Mouse (Mus musculus): Measurements from ENCODE around the gene Mfsd4b1. TPM values are rescaled to one million over a fixed set of nuclear protein-coding genes. Genes with fewer than 3 reads are reported as not detected.

Mfsd4b1 gene
- polyA plus RNA-seq (2015; fragmentation: Nextera tagmentation; extraction: Ambion mirVana): 9.0 and 12.0 TPM in 2 replicates

DNA sequence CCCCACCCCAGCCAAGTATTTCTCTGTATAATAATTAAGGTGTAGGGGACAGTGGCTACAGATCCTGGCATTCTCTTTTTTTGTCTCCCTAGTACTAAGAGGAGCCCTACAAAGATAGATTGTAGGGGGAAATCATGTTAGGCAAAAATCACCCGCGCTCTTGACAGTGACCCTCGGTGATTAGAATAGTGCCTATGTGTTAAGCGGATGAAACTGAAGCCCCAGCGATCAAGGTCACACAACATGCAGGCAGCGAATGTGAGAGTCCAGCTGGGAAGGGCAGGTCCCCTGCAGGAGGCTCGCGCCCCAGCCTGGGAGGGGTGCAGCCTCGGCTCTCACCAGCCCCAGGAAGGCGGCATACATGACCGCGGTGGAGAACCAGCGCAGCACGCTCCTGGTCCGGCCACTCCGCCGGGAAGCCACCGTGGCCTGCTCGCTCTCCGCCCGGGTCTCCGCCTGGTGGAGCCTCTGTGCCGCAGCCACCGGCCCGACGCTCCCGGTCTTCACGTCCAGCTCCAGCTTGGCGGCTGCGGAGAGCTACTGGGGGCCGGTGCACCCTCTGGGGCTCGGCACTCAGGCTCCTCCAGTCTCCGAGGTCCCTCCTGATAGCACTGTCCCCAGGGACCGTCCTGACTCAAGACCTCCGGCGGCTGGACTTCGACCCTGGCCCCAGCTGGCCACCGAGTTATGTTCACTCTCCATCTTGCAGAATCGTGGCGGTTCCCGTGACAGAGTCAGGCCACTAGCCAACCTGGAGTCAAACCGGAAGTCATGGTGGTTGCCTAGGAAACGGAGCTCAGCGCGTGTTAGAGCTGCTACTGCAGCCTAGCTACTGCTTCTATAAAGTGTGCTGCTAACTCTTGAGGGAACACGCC is at the start of gene Mfsd4b1:
TSS of gene Mfsd4b1 (minus strand) at position 715 of the 875 bp plus-strand sequence.
- peak within 1 kb of the TSS; percentile 90 for H3K4me2 ChIP-seq (replicated peaks; ENCODE audit: low read depth, low read length)
- H3K27me3 ChIP-seq (ENCODE audit: insufficient read depth, low read length): no peaks in the 10 kb centered on the region
- under 1% methylated on average over 46 of the region's 46 CpGs for WGBS
- peaks cover 7% of the 10 kb centered on the region; the same call in 1 of the 2 replicates for H3K9me3 ChIP-seq (ENCODE audit: low read length)
- peak within 1 kb of the TSS; percentile 82 for H3K27ac ChIP-seq (ENCODE audit: low read length)
- H3K4me1 ChIP-seq (ENCODE audit: insufficient read depth, low read length): peaks cover 7% of the 10 kb centered on the region
- H3K36me3 ChIP-seq (ENCODE audit: insufficient read depth, low read length): no peaks in the 10 kb centered on the region
- ATAC-seq (ENCODE audit: low FRiP score, low TSS enrichment): peak; percentile 97
- H3K4me3 ChIP-seq (ENCODE audit: low read length): peak within 1 kb of the TSS; percentile 67
- peak within 1 kb of the TSS; percentile 67 for H3K9ac ChIP-seq (replicated peaks; ENCODE audit: low read length)

DNA sequence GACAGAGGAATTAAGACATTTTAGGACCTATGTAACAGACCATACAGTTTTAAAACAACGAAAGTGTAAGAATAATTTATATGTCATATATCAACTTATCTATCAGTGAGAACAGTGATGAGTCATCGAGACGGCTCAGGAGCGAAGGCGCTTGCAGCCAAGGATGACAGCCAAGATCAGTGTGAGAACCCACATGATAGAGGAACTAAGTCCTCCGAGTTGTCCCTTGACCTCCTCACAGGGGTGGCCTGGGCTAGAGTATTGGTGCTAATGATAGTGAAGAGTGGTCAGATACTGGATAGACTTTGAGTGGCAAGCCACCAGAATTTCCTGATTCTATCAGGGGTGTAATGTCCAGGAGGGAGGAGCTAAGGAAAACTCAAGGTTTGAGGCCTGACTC is 48.5 kb upstream of the Mfsd4b1 start:
- no peaks in the 10 kb centered on the region for H3K36me3 ChIP-seq (ENCODE audit: insufficient read depth, low read length)
- H3K9ac ChIP-seq (replicated peaks; ENCODE audit: low read length): no peak overlapping the region
- H3K4me1 ChIP-seq (ENCODE audit: insufficient read depth, low read length): peaks cover 2% of the 10 kb centered on the region; the same call in 1 of the 2 replicates
- H3K27me3 ChIP-seq (ENCODE audit: insufficient read depth, low read length): no peaks in the 10 kb centered on the region
- no peak overlapping the region for H3K27ac ChIP-seq (ENCODE audit: low read length)
- no peak overlapping the region for H3K4me2 ChIP-seq (replicated peaks; ENCODE audit: low read depth, low read length)
- no peak overlapping the region for H3K4me3 ChIP-seq (ENCODE audit: low read length)
- H3K9me3 ChIP-seq (ENCODE audit: low read length): no peaks in the 10 kb centered on the region
- 85% methylated on average over 6 of the region's 6 CpGs for WGBS
- ATAC-seq (ENCODE audit: low FRiP score, low TSS enrichment): no peak

DNA sequence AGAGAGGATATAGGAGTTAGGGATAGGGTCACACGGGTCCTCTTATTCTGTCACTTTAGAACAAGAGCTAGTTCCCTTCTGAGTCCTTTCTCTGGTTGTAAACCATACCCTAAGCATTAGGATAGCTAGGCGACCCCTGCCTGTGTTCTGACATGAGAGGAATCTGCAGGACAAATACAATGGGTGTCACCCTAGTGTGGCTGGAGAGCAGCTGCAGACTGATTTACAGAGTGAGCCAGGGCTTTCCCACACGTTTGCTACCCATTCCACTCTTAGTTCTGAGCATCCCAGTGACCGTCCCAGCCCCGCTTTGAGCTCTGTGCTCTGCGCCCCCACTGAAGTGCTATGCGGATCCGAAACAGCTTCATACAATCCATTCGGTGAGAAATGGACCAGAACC is 45.6 kb upstream of the Mfsd4b1 start:
- Histone ChIP-seq H3K27ac (ENCODE audit: low read length) (no peak overlapping the region), H3K36me3 (ENCODE audit: insufficient read depth, low read length) (no peaks in the 10 kb centered on the region), H3K27me3 (ENCODE audit: insufficient read depth, low read length) (no peaks in the 10 kb centered on the region), H3K4me2 (replicated peaks; ENCODE audit: low read depth, low read length) (no peak overlapping the region), H3K9me3 (ENCODE audit: low read length) (no peaks in the 10 kb centered on the region), H3K9ac (replicated peaks; ENCODE audit: low read length) (no peak overlapping the region), H3K4me1 (ENCODE audit: insufficient read depth, low read length) (peaks cover 9% of the 10 kb centered on the region), H3K4me3 (ENCODE audit: low read length) (no peak overlapping the region)
- no peak for ATAC-seq (ENCODE audit: low FRiP score, low TSS enrichment)
- WGBS: 60% methylated on average over 9 of the region's 9 CpGs

DNA sequence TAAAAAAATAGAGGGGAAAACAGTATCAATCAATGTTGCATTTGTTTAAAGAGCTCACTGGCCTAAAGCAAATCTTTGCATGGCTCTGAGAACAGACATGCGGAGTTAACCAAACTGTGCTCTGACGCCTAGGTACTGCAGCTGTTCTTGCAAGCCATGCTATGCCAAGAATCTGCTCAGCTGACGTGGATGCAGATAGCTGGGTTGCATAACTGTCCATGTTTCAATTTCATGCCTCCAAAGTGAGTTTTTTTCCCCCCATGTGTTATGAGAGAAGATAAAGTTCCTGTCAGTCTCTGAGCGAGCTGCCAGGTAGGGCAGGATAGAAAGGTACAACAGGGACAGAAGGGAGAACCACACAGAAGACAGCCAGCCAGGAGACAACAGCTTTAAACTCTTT is 44.2 kb upstream of the Mfsd4b1 start:
- Histone ChIP-seq H3K4me1 (ENCODE audit: insufficient read depth, low read length) (peaks cover 11% of the 10 kb centered on the region), H3K4me2 (replicated peaks; ENCODE audit: low read depth, low read length) (no peak overlapping the region), H3K36me3 (ENCODE audit: insufficient read depth, low read length) (no peaks in the 10 kb centered on the region), H3K27ac (ENCODE audit: low read length) (no peak overlapping the region), H3K9ac (replicated peaks; ENCODE audit: low read length) (no peak overlapping the region), H3K9me3 (ENCODE audit: low read length) (no peaks in the 10 kb centered on the region), H3K4me3 (ENCODE audit: low read length) (no peak overlapping the region), H3K27me3 (ENCODE audit: insufficient read depth, low read length) (no peaks in the 10 kb centered on the region)
- ATAC-seq (ENCODE audit: low FRiP score, low TSS enrichment): no peak
- 51% methylated on average over 4 of the region's 4 CpGs for WGBS

DNA sequence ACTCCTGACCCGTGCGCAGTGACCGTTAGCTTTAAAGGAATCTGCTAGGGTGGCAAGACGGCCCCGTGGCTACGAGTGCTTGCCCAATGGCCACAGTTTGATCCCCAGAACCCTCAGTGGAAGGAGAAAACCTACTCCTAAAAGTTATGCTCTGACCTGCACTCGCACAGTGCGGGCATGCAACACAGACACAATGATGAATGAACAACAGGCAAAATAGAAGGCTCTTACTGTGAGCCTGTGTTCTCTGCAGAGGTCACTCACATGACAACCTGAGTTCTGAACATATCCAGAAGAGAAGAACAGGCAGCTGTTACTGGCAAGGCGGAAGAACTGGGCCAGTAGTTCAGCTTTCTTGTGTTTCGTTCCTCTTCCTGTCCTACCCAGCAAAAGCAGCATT is 43.5 kb upstream of the Mfsd4b1 start:
- no peak overlapping the region for H3K27ac ChIP-seq (ENCODE audit: low read length)
- no peak overlapping the region for H3K9ac ChIP-seq (replicated peaks; ENCODE audit: low read length)
- no peak overlapping the region for H3K4me2 ChIP-seq (replicated peaks; ENCODE audit: low read depth, low read length)
- no peaks in the 10 kb centered on the region for H3K27me3 ChIP-seq (ENCODE audit: insufficient read depth, low read length)
- 0 out of 2 replicates have a peak, but pooled peaks have one; percentile 23 for ATAC-seq (ENCODE audit: low FRiP score, low TSS enrichment)
- peaks cover 16% of the 10 kb centered on the region for H3K4me1 ChIP-seq (ENCODE audit: insufficient read depth, low read length)
- H3K36me3 ChIP-seq (ENCODE audit: insufficient read depth, low read length): no peaks in the 10 kb centered on the region
- no peaks in the 10 kb centered on the region for H3K9me3 ChIP-seq (ENCODE audit: low read length)
- H3K4me3 ChIP-seq (ENCODE audit: low read length): no peak overlapping the region
- 69% methylated on average over 10 of the region's 10 CpGs for WGBS

GRCm38 (mm10) chr10:40067529-40067928 is 42.5 kb upstream of the Mfsd4b1 start:
- Histone ChIP-seq H3K27me3 (ENCODE audit: insufficient read depth, low read length) (no peaks in the 10 kb centered on the region), H3K4me2 (replicated peaks; ENCODE audit: low read depth, low read length) (no peak overlapping the region), H3K27ac (ENCODE audit: low read length) (no peak overlapping the region), H3K9ac (replicated peaks; ENCODE audit: low read length) (no peak overlapping the region), H3K36me3 (ENCODE audit: insufficient read depth, low read length) (no peaks in the 10 kb centered on the region), H3K4me1 (ENCODE audit: insufficient read depth, low read length) (peaks cover 16% of the 10 kb centered on the region), H3K4me3 (ENCODE audit: low read length) (no peak overlapping the region), H3K9me3 (ENCODE audit: low read length) (no peaks in the 10 kb centered on the region)
- 57% methylated on average over 1 of the region's 1 CpGs for WGBS
- ATAC-seq (ENCODE audit: low FRiP score, low TSS enrichment): no peak

GRCm38 (mm10) chr10:40067071-40067470 is 42.0 kb upstream of the Mfsd4b1 start:
- peaks cover 19% of the 10 kb centered on the region for H3K4me1 ChIP-seq (ENCODE audit: insufficient read depth, low read length)
- no peak overlapping the region for H3K27ac ChIP-seq (ENCODE audit: low read length)
- WGBS: 63% methylated on average over 1 of the region's 1 CpGs
- no peak overlapping the region for H3K9ac ChIP-seq (replicated peaks; ENCODE audit: low read length)
- no peak for ATAC-seq (ENCODE audit: low FRiP score, low TSS enrichment)
- no peaks in the 10 kb centered on the region for H3K36me3 ChIP-seq (ENCODE audit: insufficient read depth, low read length)
- no peak overlapping the region for H3K4me2 ChIP-seq (replicated peaks; ENCODE audit: low read depth, low read length)
- H3K4me3 ChIP-seq (ENCODE audit: low read length): no peak overlapping the region
- H3K27me3 ChIP-seq (ENCODE audit: insufficient read depth, low read length): no peaks in the 10 kb centered on the region
- H3K9me3 ChIP-seq (ENCODE audit: low read length): no peaks in the 10 kb centered on the region

- Histone ChIP-seq H3K9me3 (ENCODE audit: low read length) (no peaks in the 10 kb centered on the region), H3K4me3 (ENCODE audit: low read length) (no peak overlapping the region), H3K4me1 (ENCODE audit: insufficient read depth, low read length) (peaks cover 31% of the 10 kb centered on the region), H3K9ac (replicated peaks; ENCODE audit: low read length) (no peak overlapping the region), H3K36me3 (ENCODE audit: insufficient read depth, low read length) (no peaks in the 10 kb centered on the region), H3K27ac (ENCODE audit: low read length) (no peak overlapping the region), H3K27me3 (ENCODE audit: insufficient read depth, low read length) (no peaks in the 10 kb centered on the region), H3K4me2 (replicated peaks; ENCODE audit: low read depth, low read length) (no peak overlapping the region)
- no peak for ATAC-seq (ENCODE audit: low FRiP score, low TSS enrichment)
- WGBS: 63% methylated on average over 3 of the region's 3 CpGs
These were observed 40.3 kb upstream of the Mfsd4b1 start for GRCm38 (mm10) chr10:40065357-40065756.

- 26% methylated on average over 5 of the region's 5 CpGs for WGBS
- peak overlapping the region; percentile 20 for H3K4me2 ChIP-seq (replicated peaks; ENCODE audit: low read depth, low read length)
These were observed 38.3 kb upstream of the Mfsd4b1 start for GRCm38 (mm10) chr10:40063291-40063890.

DNA sequence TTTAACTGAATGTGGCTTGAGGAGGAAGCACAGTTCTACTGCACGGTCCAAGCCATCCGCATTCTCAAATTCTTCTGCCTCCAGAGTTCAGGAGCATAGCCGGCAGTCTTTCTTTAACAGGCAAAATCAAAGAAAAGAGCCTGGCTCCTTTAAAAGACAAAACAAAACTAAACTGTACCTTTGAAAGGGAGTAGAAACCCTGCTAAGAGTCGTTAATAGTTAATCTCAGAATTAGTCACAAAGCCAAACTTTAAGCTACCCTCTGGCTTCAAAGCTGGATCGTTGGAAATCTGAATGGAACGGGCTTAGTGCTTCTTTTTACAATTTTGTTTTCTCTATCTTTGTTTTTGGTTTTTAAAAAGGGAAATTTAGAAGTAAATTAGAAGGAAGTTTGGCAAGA is 37.7 kb upstream of the Mfsd4b1 start:
- WGBS: 49% methylated on average over 6 of the region's 6 CpGs
- peaks cover 29% of the 10 kb centered on the region for H3K4me1 ChIP-seq (ENCODE audit: insufficient read depth, low read length)
- H3K4me2 ChIP-seq (replicated peaks; ENCODE audit: low read depth, low read length): peak overlapping the region; percentile 20
- no peak overlapping the region for H3K9ac ChIP-seq (replicated peaks; ENCODE audit: low read length)
- no peaks in the 10 kb centered on the region for H3K9me3 ChIP-seq (ENCODE audit: low read length)
- H3K27ac ChIP-seq (ENCODE audit: low read length): peak overlapping the region; percentile 67
- H3K4me3 ChIP-seq (ENCODE audit: low read length): no peak overlapping the region
- H3K36me3 ChIP-seq (ENCODE audit: insufficient read depth, low read length): no peaks in the 10 kb centered on the region
- peak; percentile 24 for ATAC-seq (ENCODE audit: low FRiP score, low TSS enrichment)
- H3K27me3 ChIP-seq (ENCODE audit: insufficient read depth, low read length): no peaks in the 10 kb centered on the region

More at GRCm38 (mm10) chr10:40063291-40063890, 38.3 kb upstream of the Mfsd4b1 start:
- no peak overlapping the region for H3K4me3 ChIP-seq (ENCODE audit: low read length)
- peaks cover 30% of the 10 kb centered on the region for H3K4me1 ChIP-seq (ENCODE audit: insufficient read depth, low read length)
- no peaks in the 10 kb centered on the region for H3K9me3 ChIP-seq (ENCODE audit: low read length)
- H3K27ac ChIP-seq (ENCODE audit: low read length): peak overlapping the region; percentile 67
- no peak overlapping the region for H3K9ac ChIP-seq (replicated peaks; ENCODE audit: low read length)
- no peaks in the 10 kb centered on the region for H3K27me3 ChIP-seq (ENCODE audit: insufficient read depth, low read length)
- ATAC-seq (ENCODE audit: low FRiP score, low TSS enrichment): no peak
- H3K36me3 ChIP-seq (ENCODE audit: insufficient read depth, low read length): no peaks in the 10 kb centered on the region

Data from kidney, embryonic 16.5 days (tissue).